ENCODE assay signal across 11 mouse cellular contexts in genomic region chr2:9905995-9906394, GRCm38 (mm10). TPM values are rescaled to one million over a fixed set of nuclear protein-coding genes. Genes with fewer than 3 reads are reported as not detected.
DNase-seq lines count a peak whose midpoint lies in the region; ATAC-seq and TF ChIP-seq lines count a peak whose summit lies in the region.
"Had no signal": no experiment of that assay in that cellular context is flagged by ENCODE, and none has a peak within 500 bp of the region (broad histone marks: within the 10 kb centered on the region; RNA-seq: fewer than 3 reads in every experiment).

No protein-coding gene starts in this region.

- intact Hi-C loops in left cerebral cortex, adult 2 months (cut with DNase I), result no loop called here

- no peak overlapping the region for H3K4me3 ChIP-seq in hindbrain, embryonic 12.5 days
- H3K4me3 ChIP-seq in hindbrain, embryonic 11.5 days (ENCODE audit: low read depth, low read length), result no peak overlapping the region
- no peak overlapping the region for H3K4me3 ChIP-seq in hindbrain, embryonic 15.5 days
- peak overlapping the region; percentile 18; the same call in 1 of the 2 replicates for H3K4me3 ChIP-seq in liver, embryonic 15.5 days (replicated peaks)
- no peak overlapping the region for H3K4me3 ChIP-seq in left cerebral cortex, adult 2 months

- no peak for TF ChIP-seq CTCF in left cerebral cortex, adult 2 months (IDR thresholded peaks at IDR 0.05)

- no peak overlapping the region for H3K9ac ChIP-seq in hindbrain, embryonic 12.5 days
- H3K9ac ChIP-seq in hindbrain, embryonic 11.5 days (ENCODE audit: low read depth, low read length), result no peak overlapping the region
- no peak overlapping the region for H3K9ac ChIP-seq in hindbrain, embryonic 15.5 days
- H3K9ac ChIP-seq in liver, embryonic 15.5 days, result no peak overlapping the region

- no peak for ATAC-seq in hindbrain, embryonic 12.5 days (ENCODE audit: low FRiP score)
- no peak for ATAC-seq in hindbrain, embryonic 11.5 days (ENCODE audit: low FRiP score)
- ATAC-seq in hindbrain, embryonic 15.5 days (ENCODE audit: low FRiP score, low read depth), result no peak
- peak; percentile 37; the same call in 1 of the 2 replicates for ATAC-seq in liver, embryonic 15.5 days (ENCODE audit: insufficient read depth)
- no peak for ATAC-seq in cerebellum, adult (ENCODE audit: insufficient number of reproducible peaks, low FRiP score, low TSS enrichment)

- H3K36me3 ChIP-seq in hindbrain, embryonic 12.5 days, result no peaks in the 10 kb centered on the region
- no peaks in the 10 kb centered on the region for H3K36me3 ChIP-seq in hindbrain, embryonic 11.5 days (ENCODE audit: control insufficient read depth, insufficient read depth, low read length)
- H3K36me3 ChIP-seq in hindbrain, embryonic 15.5 days, result no peaks in the 10 kb centered on the region
- H3K36me3 ChIP-seq in liver, embryonic 15.5 days (replicated peaks), result no peaks in the 10 kb centered on the region

- H3K27me3 ChIP-seq in hindbrain, embryonic 12.5 days, result peaks cover 9% of the 10 kb centered on the region; the same call in 1 of the 2 replicates
- no peaks in the 10 kb centered on the region for H3K27me3 ChIP-seq in hindbrain, embryonic 11.5 days (ENCODE audit: control insufficient read depth, insufficient read depth, low read length)
- H3K27me3 ChIP-seq in hindbrain, embryonic 15.5 days, result peaks cover 10% of the 10 kb centered on the region; the same call in 1 of the 2 replicates
- H3K27me3 ChIP-seq in liver, embryonic 15.5 days, result peaks cover 8% of the 10 kb centered on the region

- H3K27ac ChIP-seq in hindbrain, embryonic 12.5 days, result no peak overlapping the region
- H3K27ac ChIP-seq in hindbrain, embryonic 11.5 days (ENCODE audit: low read depth, low read length), result no peak overlapping the region
- no peak overlapping the region for H3K27ac ChIP-seq in hindbrain, embryonic 15.5 days (replicated peaks)
- H3K27ac ChIP-seq in liver, embryonic 15.5 days (replicated peaks), result no peak overlapping the region
- H3K27ac ChIP-seq in left cerebral cortex, adult 2 months, result no peak overlapping the region

- 10% methylated on average over 11 of the region's 11 CpGs for WGBS in hindbrain, embryonic 12.5 days
- WGBS in hindbrain, embryonic 11.5 days, result 9% methylated on average over 11 of the region's 11 CpGs
- 12% methylated on average over 11 of the region's 11 CpGs for WGBS in hindbrain, embryonic 15.5 days
- WGBS in liver, embryonic 15.5 days (ENCODE audit: insufficient replicate concordance), result 2% methylated on average over 11 of the region's 11 CpGs

- no peak for DNase-seq in hindbrain, embryonic 11.5 days (ENCODE audit: low spot score)
- peak; percentile 10 for DNase-seq in c-Kit-positive CD71-positive TER-119-positive erythroid progenitor cells, embryonic 14.5 days (ENCODE audit: low spot score)
- no peak for DNase-seq in left cerebral cortex, adult 18-20 months (ENCODE audit: low spot score in 2 of 2)
- no peak for DNase-seq in left cerebral cortex, adult 2 months (ENCODE audit: extremely low spot score in 1 of 2, low spot score in 2 of 2)
- DNase-seq: cerebellum, adult 9-11 months had no signal

- peaks cover 4% of the 10 kb centered on the region; the same call in 1 of the 2 replicates for H3K4me1 ChIP-seq in hindbrain, embryonic 12.5 days
- H3K4me1 ChIP-seq in hindbrain, embryonic 11.5 days (replicated peaks; ENCODE audit: control insufficient read depth, insufficient read depth, low read length), result no peaks in the 10 kb centered on the region
- H3K4me1 ChIP-seq in hindbrain, embryonic 15.5 days (replicated peaks), result 0 out of 2 replicates have a peak, but pooled peaks cover 4% of the 10 kb centered on the region
- H3K4me1 ChIP-seq in liver, embryonic 15.5 days (replicated peaks), result 0 out of 2 replicates have a peak, but pooled peaks cover 4% of the 10 kb centered on the region

- peak overlapping the region; percentile 34 for H3K4me2 ChIP-seq in hindbrain, embryonic 12.5 days (replicated peaks)
- H3K4me2 ChIP-seq in hindbrain, embryonic 11.5 days (replicated peaks; ENCODE audit: low read depth, low read length), result no peak overlapping the region
- H3K4me2 ChIP-seq in hindbrain, embryonic 15.5 days, result 0 out of 2 replicates have a peak overlapping the region, but pooled peaks have one; percentile 12
- peak overlapping the region; percentile 50 for H3K4me2 ChIP-seq in liver, embryonic 15.5 days

- no peaks in the 10 kb centered on the region for H3K9me3 ChIP-seq in hindbrain, embryonic 12.5 days (replicated peaks)
- H3K9me3 ChIP-seq in hindbrain, embryonic 11.5 days (ENCODE audit: control insufficient read depth, low read length), result no peaks in the 10 kb centered on the region
- no peaks in the 10 kb centered on the region for H3K9me3 ChIP-seq in hindbrain, embryonic 15.5 days
- no peaks in the 10 kb centered on the region for H3K9me3 ChIP-seq in liver, embryonic 15.5 days (replicated peaks)

RNA-seq across cellular contexts. Expression of gene Gata3, which starts 16.2 kb away (rescaled TPM):
- polyA plus RNA-seq in hindbrain, embryonic 12.5 days (2016; fragmentation: Nextera tagmentation; extraction: Ambion mirVana), result 48.4 and 63.4 TPM in 2 replicates
- 18.6 and 22.9 TPM in 2 replicates for polyA plus RNA-seq in hindbrain, embryonic 11.5 days (2014; fragmentation: Nextera tagmentation; extraction: Ambion mirVana)
- 28.8 and 32.3 TPM in 2 replicates for polyA plus RNA-seq in hindbrain, embryonic 15.5 days (2015; fragmentation: Nextera tagmentation; extraction: Ambion mirVana)
- polyA plus RNA-seq in liver, embryonic 15.5 days (2015; fragmentation: Nextera tagmentation; extraction: Ambion mirVana), result 1.1 TPM in 2 replicates
- not detected for total RNA-seq in left cerebral cortex, adult 18-20 months (2021)
- not detected for total RNA-seq in left cerebral cortex, adult 2 months (2021)

RNA-seq across cellular contexts. Expression of gene 9230102O04Rik, which starts 16.7 kb away (rescaled TPM):
- 3.5 and 3.8 TPM in 2 replicates for polyA plus RNA-seq in hindbrain, embryonic 12.5 days (2016; fragmentation: Nextera tagmentation; extraction: Ambion mirVana)
- 1.6 and 3.3 TPM in 2 replicates for polyA plus RNA-seq in hindbrain, embryonic 11.5 days (2014; fragmentation: Nextera tagmentation; extraction: Ambion mirVana)
- 0.69 and 1.2 TPM in 2 replicates for polyA plus RNA-seq in hindbrain, embryonic 15.5 days (2015; fragmentation: Nextera tagmentation; extraction: Ambion mirVana)
- not detected in 2 replicates for polyA plus RNA-seq in liver, embryonic 15.5 days (2015; fragmentation: Nextera tagmentation; extraction: Ambion mirVana)
- total RNA-seq in left cerebral cortex, adult 18-20 months (2021), result not detected
- total RNA-seq in left cerebral cortex, adult 2 months (2021), result not detected
- polyA plus RNA-seq: testis, adult 2 months had no signal

RNA-seq across cellular contexts. Expression of gene 4930412O13Rik, which starts 24.9 kb away (rescaled TPM):
- polyA plus RNA-seq in hindbrain, embryonic 12.5 days (2016; fragmentation: Nextera tagmentation; extraction: Ambion mirVana), result 1.1 and 2.9 TPM in 2 replicates
- 0.24 and 0.71 TPM in 2 replicates for polyA plus RNA-seq in hindbrain, embryonic 11.5 days (2014; fragmentation: Nextera tagmentation; extraction: Ambion mirVana)
- 0.45 and 0.48 TPM in 2 replicates for polyA plus RNA-seq in hindbrain, embryonic 15.5 days (2015; fragmentation: Nextera tagmentation; extraction: Ambion mirVana)
- polyA plus RNA-seq in liver, embryonic 15.5 days (2015; fragmentation: Nextera tagmentation; extraction: Ambion mirVana), result 0.14 TPM in 1 of 2 replicates, not detected in the other
- total RNA-seq in left cerebral cortex, adult 18-20 months (2021), result not detected
- not detected for total RNA-seq in left cerebral cortex, adult 2 months (2021)
- polyA plus RNA-seq: neural tube, embryonic 14.5 days had no signal
